Mouse (Mus musculus) midbrain, postnatal 0 days (tissue): ENCODE results near the gene Slc7a8. TPM values are rescaled to one million over a fixed set of nuclear protein-coding genes. Genes with fewer than 3 reads are reported as not detected.

ENCODE experiments used
- ATAC-seq: fragments of 200-750 bp; cut with Nextera tagmentation; 2 replicates; pipeline ENCODE4 v1.8.0; 2017; ENCODE audit warnings: moderate number of reproducible peaks, mild to moderate bottlenecking, moderate TSS enrichment, moderate library complexity; ENCODE audit not compliant: low FRiP score
- DNase-seq: peaks from one replicate; pipeline ENCODE4 v3.0.0-alpha.2; 2015; ENCODE audit warnings: low spot score
- H3K27ac ChIP-seq: fragments of 300-500 bp; sonication (generic); 2 replicates; pipeline ENCODE4 v1.5.1; 2014; ENCODE audit warnings: low read depth, mild to moderate bottlenecking, low read length, mixed read lengths
- H3K27me3 ChIP-seq: fragments of 300-500 bp; sonication (generic); 2 replicates; pipeline ENCODE4 v1.6.1; 2014; ENCODE audit warnings: low read length, control low read depth, mixed read lengths; ENCODE audit not compliant: insufficient read depth
- H3K36me3 ChIP-seq: fragments of 300-500 bp; sonication (generic); 2 replicates; pipeline ENCODE4 v1.6.1; 2014; ENCODE audit warnings: low read length, control low read depth, mixed read lengths; ENCODE audit not compliant: insufficient read depth
- H3K4me1 ChIP-seq: fragments of 300-500 bp; sonication (generic); 2 replicates; pipeline ENCODE4 v1.6.1; 2014; ENCODE audit warnings: mild to moderate bottlenecking, control low read depth, antibody characterized with exemption, low read length, mixed read lengths; ENCODE audit not compliant: insufficient read depth
- H3K4me2 ChIP-seq: fragments of 300-500 bp; sonication (generic); 2 replicates; pipeline ENCODE4 v1.6.1; 2014; ENCODE audit warnings: low read depth, mild to moderate bottlenecking, low read length, mixed read lengths; ENCODE audit not compliant: poor library complexity, severe bottlenecking
- H3K4me3 ChIP-seq: fragments of 300-500 bp; sonication (generic); 2 replicates; pipeline ENCODE4 v1.5.1; 2014; ENCODE audit warnings: low read depth, mild to moderate bottlenecking, low read length, moderate library complexity
- H3K9ac ChIP-seq: fragments of 300-500 bp; sonication (generic); replicated peaks from 2 replicates; pipeline ENCODE4 v1.6.1; 2014; ENCODE audit warnings: mild to moderate bottlenecking, low read length, moderate library complexity, mixed read lengths; ENCODE audit not compliant: poor library complexity, severe bottlenecking
- H3K9me3 ChIP-seq: fragments of 300-500 bp; sonication (generic); 2 replicates; pipeline ENCODE4 v1.6.1; 2016; ENCODE audit warnings: low read length, control low read depth
- CTCF ChIP-seq: IDR thresholded peaks from 2 replicates; pipeline ENCODE4 v1.5.1; 2016; ENCODE audit warnings: antibody characterized with exemption, mild to moderate bottlenecking
- WGBS: fragments of 180-500 bp; shearing (Covaris S2); extraction: QIAGEN DNeasy Blood & Tissue Kit; methylation state at CpG from one replicate; pipeline ENCODE4 v1.1.7; 2014; 5-methylcytosine and 5-hydroxymethylcytosine counted together
- polyA plus RNA-seq: library from polyadenylated mRNA; unstranded; fragments of >200 nt; fragmentation: Nextera tagmentation; extraction: Ambion mirVana; gene quantifications from 2 replicates; pipeline ENCODE4 v1.2.1, GENCODE M21; 2015
- total RNA-seq: library from RNA; depleted of rRNA; stranded (reverse); fragments of >200 nt; gene quantifications from 2 replicates; pipeline ENCODE4 v1.2.3, GENCODE M21; 2014

Slc7a8 gene
- total and polyA plus RNA-seq, 2 experiments from 2014 or later = 9.7 to 11.3 TPM

GRCm38 (mm10) chr14:54728823-54729653 lies 52.7 kb downstream of the Slc7a8 start:
- no peaks in the 10 kb centered on the region for H3K4me1 ChIP-seq
- no peak overlapping the region for H3K4me3 ChIP-seq
- no peaks in the 10 kb centered on the region for H3K27me3 ChIP-seq
- no peaks in the 10 kb centered on the region for H3K9me3 ChIP-seq
- peaks cover 10% of the 10 kb centered on the region for H3K36me3 ChIP-seq
- H3K27ac ChIP-seq = no peak overlapping the region
- WGBS = 59% methylated on average over 13 of the region's 13 CpGs
- DNase-seq = no peak
- ATAC-seq = peak; percentile 45; the same call in 1 of the 2 replicates
- H3K4me2 ChIP-seq = no peak overlapping the region
- no peak for TF ChIP-seq CTCF
- H3K9ac ChIP-seq = no peak overlapping the region

GRCm38 (mm10) chr14:54727565-54727964 lies 54.2 kb downstream of the Slc7a8 start:
- 83% methylated on average over 5 of the region's 5 CpGs for WGBS

DNA sequence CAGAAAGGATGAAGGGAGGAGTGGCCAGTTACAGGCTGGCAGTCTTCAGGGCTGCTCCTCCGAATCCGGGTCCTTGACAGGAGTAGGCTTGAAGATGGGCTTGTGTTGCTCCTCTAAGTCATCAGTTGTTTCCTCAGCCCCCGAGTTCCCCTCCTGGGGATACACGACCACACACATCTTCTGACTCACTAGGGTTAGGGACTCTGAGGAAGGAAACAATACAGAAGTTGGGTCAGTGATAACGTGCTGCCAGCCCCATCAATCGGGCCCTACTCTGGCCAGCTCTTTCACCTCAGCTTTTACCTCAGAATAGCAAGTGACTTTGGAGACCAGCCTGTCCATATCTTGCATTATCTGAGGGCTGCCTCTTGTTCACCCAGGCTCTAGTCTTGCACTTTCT lies 57.7 kb downstream of the Slc7a8 start:
- H3K27me3 ChIP-seq = no peaks in the 10 kb centered on the region
- ATAC-seq (no peak), DNase-seq (no peak)
- no peak for TF ChIP-seq CTCF
- no peaks in the 10 kb centered on the region for H3K9me3 ChIP-seq
- WGBS = 88% methylated on average over 6 of the region's 6 CpGs
- peaks cover 16% of the 10 kb centered on the region for H3K36me3 ChIP-seq
- no peak overlapping the region for H3K4me2 ChIP-seq
- no peak overlapping the region for H3K4me3 ChIP-seq
- no peak overlapping the region for H3K27ac ChIP-seq
- H3K4me1 ChIP-seq = no peaks in the 10 kb centered on the region
- no peak overlapping the region for H3K9ac ChIP-seq

More at GRCm38 (mm10) chr14:54727565-54727964, 54.2 kb downstream of the Slc7a8 start:
- H3K4me3 ChIP-seq = no peak overlapping the region
- H3K27me3 ChIP-seq = no peaks in the 10 kb centered on the region
- no peak for DNase-seq
- H3K9ac ChIP-seq = no peak overlapping the region
- H3K9me3 ChIP-seq = no peaks in the 10 kb centered on the region
- no peaks in the 10 kb centered on the region for H3K4me1 ChIP-seq
- H3K36me3 ChIP-seq = peaks cover 20% of the 10 kb centered on the region
- no peak for ATAC-seq
- no peak for TF ChIP-seq CTCF
- no peak overlapping the region for H3K27ac ChIP-seq
- no peak overlapping the region for H3K4me2 ChIP-seq

- Histone ChIP-seq H3K4me3 (no peak overlapping the region), H3K4me2 (no peak overlapping the region), H3K36me3 (peaks cover 15% of the 10 kb centered on the region), H3K27ac (no peak overlapping the region), H3K9me3 (no peaks in the 10 kb centered on the region), H3K27me3 (no peaks in the 10 kb centered on the region), H3K9ac (no peak overlapping the region), H3K4me1 (no peaks in the 10 kb centered on the region)
- DNase-seq = no peak
- 80% methylated on average over 10 of the region's 10 CpGs for WGBS
- no peak for ATAC-seq
- TF ChIP-seq CTCF = no peak
These were observed 60.0 kb downstream of the Slc7a8 start for GRCm38 (mm10) chr14:54721711-54722110.

GRCm38 (mm10) chr14:54720654-54721350 lies 60.9 kb downstream of the Slc7a8 start:
- 92% methylated on average over 7 of the region's 7 CpGs for WGBS
- DNase-seq (peak; percentile 10), ATAC-seq (no peak)
- Histone ChIP-seq H3K4me2 (no peak overlapping the region), H3K27ac (no peak overlapping the region), H3K9ac (no peak overlapping the region), H3K27me3 (no peaks in the 10 kb centered on the region), H3K9me3 (no peaks in the 10 kb centered on the region), H3K4me1 (no peaks in the 10 kb centered on the region), H3K36me3 (peaks cover 10% of the 10 kb centered on the region; the same call in 1 of the 2 replicates), H3K4me3 (no peak overlapping the region)
- no peak for TF ChIP-seq CTCF

GRCm38 (mm10) chr14:54720041-54720440 lies 61.7 kb downstream of the Slc7a8 start:
- 93% methylated on average over 11 of the region's 11 CpGs for WGBS
- Histone ChIP-seq H3K9me3 (no peaks in the 10 kb centered on the region), H3K4me3 (no peak overlapping the region), H3K27me3 (no peaks in the 10 kb centered on the region), H3K36me3 (peaks cover 10% of the 10 kb centered on the region; the same call in 1 of the 2 replicates), H3K4me2 (no peak overlapping the region), H3K27ac (no peak overlapping the region), H3K9ac (no peak overlapping the region), H3K4me1 (no peaks in the 10 kb centered on the region)
- ATAC-seq (no peak), DNase-seq (no peak)
- TF ChIP-seq CTCF = no peak
